Mouse (Mus musculus): Measurements from ENCODE around the gene 9130213A22Rik.
"Not testable (repeated sequence)": the region's sequence is repeated elsewhere in the genome, so short reads cannot be mapped to it uniquely, and the experiment has no call there.

The 9130213A22Rik gene

DNA sequence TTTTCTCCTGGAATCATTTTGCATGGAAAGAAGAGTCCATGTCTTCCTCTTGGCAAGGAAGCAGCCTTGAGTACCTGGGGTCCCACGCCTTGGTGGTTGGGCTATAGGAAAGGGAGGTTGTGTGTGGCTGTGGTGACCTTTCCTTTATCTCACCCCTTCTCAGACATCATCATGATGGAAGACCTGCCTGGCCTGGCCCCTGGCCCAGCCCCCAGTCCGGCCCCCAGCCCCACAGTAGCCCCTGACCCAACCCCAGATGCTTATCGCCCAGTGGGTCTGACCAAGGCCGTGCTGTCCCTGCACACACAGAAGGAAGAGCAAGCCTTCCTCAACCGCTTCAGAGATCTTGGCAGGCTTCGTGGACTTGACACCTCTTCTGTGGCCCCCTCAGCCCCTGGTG lies 17.2 kb downstream of the 9130213A22Rik start:
- DNase-seq = no peak

DNA sequence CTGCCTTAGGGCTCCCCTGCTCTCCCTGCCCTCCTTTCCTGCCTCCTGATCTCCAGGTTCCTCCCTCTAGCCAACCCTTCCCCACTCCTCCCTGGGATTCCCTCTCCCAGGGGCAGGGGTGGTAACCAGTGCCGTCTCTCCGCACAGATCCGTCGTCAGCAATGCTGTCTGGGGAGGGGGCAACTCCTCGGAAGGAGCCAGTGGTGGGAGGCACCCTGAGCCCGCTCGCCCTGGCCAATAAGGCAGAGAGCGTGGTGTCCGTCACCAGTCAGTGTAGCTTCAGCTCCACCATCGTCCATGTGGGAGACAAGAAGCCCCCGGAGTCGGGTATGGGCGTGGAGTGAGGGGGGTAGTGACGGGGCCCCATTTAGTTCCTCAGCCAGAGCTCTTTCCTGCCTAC lies 17.9 kb downstream of the 9130213A22Rik start:
- DNase-seq = no peak

DNA sequence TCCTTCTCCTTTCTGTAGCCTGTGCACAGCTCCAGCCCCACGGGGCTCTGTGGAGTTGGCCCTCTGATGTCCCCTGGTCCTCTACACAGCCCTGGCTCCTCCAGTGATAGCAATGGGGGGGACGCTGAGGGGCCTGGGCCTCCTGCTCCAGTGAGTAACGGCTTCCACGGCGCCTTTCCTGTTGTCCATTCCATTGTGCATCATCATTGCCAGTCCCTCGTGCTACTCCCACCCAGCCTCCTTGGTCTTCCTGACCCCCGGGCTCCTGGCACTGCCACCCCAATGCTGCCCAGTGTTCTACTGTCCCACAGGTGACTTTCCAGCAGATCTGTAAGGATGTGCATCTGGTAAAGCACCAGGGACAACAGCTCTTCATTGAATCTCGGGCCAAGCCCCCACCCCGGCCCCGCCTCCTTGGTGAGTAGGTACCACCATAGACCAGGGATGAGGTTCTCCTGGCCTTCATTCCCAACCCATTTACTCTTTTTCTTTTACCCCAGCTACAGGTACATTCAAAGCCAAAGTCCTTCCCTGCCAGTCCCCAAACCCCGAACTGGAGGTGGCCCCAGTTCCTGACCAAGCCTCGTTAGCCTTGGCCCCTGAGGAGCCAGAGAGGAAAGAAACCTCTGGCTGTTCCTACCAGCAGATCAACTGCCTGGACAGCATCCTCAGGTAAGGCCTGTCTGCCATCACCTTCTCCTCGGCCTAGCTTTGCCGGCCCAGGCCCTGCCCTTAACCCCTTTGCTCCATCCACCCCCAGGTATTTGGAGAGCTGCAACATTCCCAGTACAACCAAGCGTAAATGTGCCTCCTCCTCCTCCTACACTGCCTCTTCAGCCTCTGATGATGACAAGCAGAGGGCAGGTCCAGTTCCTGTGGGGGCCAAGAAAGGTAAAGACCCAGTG lies 18.6 kb downstream of the 9130213A22Rik start:
- DNase-seq = no peak

DNA sequence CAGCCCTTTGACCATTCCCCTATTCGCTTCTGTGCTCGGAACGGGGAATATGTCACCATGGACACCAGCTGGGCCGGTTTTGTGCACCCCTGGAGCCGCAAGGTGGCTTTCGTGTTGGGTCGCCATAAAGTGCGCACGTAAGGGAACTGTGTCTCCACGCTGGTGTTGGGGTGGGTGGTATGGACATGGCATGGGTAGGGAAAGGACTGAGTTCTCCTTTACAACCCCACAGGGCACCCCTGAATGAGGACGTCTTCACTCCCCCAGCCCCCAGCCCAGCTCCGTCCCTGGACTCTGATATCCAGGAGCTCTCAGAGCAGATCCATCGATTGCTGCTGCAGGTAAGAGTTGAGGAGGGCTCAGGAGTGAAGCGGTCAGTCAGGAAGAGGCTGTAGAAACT lies 19.3 kb downstream of the 9130213A22Rik start:
- DNase-seq = no peak

DNA sequence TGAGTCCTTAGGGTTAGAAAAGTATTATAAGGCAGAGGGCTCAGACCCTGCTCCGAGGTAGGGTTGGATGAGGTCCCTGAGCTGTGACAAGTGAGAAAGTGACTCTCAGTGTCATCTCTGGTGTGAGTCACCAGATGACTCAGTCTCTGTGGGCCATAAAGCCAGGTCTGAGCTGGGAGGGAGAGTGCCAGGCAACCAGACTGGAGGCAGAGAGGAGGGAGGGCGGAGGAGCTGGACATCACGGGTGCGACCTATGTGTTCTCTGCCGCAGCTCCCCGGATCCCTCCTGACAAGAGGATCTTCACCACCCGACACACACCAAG lies 20.0 kb downstream of the 9130213A22Rik start:
- no peak for DNase-seq

DNA sequence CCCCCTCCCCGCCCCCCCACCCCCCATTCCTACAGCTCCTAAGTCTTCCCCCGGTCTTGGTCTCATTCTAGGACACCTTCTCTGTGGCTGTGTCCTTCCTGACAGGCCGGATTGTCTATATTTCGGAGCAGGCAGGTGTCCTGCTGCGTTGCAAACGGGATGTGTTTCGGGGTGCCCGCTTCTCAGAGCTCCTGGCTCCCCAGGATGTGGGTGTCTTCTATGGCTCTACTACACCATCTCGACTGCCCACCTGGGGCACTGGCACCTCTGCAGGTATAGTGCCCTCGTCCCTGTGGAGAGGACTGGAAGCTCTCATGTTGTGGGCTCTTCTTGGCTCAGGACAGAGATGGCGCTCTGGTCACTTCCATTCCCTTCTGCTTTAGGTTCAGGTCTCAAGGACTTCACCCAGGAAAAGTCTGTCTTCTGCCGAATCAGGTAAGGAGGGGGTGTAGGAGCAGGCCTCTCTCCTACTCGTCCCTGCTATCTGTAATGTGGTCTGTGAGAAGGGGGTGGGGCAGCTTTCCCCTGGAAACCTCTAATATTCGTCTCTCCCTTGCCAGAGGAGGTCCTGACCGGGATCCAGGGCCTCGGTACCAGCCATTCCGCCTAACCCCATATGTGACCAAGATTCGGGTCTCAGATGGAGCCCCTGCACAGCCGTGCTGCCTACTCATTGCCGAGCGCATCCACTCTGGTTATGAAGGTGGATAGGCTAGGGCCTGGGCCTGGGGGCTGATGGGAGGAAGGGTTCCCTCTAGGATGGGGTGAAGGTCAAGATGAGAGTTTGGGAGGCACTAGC lies 20.6 kb downstream of the 9130213A22Rik start:
- no peak for DNase-seq

DNA sequence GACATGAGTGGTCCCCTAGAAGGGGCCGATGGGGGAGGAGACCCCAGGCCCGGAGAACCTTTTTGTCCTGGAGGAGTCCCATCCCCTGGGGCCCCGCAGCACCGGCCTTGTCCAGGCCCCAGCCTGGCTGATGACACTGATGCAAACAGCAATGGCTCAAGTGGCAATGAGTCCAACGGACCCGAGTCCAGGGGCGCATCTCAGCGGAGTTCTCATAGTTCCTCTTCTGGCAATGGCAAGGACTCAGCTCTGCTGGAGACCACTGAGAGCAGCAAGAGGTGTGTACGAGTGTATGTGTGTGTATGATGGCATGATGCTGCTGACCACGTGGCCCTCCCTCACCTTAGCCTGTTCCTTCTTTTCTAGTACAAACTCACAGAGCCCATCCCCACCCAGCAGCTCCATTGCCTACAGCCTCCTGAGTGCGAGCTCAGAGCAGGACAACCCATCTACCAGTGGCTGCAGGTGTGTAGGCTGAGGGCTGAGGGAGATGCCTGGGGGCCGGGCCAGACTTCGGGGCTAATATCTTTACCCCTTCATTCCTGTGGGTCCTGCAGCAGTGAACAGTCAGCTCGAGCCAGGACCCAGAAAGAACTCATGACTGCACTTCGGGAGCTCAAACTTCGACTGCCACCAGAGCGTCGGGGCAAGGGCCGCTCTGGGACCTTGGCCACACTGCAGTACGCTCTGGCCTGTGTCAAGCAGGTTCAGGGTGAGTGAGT lies 21.6 kb downstream of the 9130213A22Rik start:
- no peak for DNase-seq

DNA sequence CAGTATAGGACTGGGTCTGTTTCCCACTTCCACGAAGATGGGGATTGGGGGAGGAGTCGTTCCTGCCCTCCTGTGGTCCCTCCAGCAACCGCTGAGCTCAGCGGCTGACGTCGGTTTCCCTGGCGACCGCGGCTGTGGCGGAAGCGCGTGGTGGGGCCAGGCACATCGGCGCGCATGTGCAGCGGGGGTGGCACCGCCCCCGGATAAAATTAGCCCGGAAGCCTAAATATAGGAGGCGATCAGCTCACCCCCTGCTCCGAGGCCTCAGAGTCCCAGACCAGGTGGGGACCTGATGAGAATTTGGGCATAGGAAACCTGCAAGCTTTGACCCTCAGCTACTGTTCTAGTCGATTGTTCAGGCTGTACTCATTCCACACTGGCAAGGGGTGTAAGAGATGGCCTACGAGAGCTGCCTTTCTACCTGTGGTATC lies 22.5 kb downstream of the 9130213A22Rik start:
- DNase-seq = peak; percentile 92

DNA sequence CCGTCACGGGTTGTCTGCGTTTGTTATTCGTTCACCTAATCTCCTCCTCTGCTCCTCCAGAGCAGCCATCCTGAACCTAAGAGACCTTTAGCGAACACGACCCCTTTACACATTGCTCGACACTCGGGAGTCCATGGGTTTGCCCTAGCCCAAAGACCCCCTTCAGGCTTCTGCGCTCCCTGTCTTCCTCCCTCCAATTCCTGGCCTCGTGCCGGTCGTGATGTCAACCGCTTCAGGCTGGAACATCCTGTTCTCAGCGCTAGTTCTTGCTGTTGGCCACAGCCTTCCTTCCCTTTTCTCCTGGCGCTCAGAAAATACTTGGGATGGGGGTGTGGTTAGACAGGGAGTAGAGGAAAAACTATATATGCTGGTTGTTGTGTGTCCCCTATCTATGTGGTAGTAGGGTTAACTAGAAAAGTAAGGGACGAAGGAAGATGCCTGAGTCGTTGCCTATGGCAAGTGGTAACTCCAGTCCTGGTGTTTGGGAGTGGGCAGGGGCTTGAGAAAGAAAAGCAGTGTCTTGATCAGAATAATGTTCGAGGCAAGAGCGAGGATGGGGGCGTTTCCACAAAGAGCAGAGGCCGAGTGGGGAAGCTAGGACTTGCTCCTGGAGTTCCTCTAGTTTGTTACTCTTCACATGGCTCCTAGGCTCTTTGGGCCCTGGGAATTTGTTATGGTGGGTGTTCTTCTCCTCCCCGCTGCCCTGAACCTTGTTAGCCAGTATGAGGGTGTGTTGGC lies 23.0 kb downstream of the 9130213A22Rik start:
- DNase-seq = peak; percentile 33

DNA sequence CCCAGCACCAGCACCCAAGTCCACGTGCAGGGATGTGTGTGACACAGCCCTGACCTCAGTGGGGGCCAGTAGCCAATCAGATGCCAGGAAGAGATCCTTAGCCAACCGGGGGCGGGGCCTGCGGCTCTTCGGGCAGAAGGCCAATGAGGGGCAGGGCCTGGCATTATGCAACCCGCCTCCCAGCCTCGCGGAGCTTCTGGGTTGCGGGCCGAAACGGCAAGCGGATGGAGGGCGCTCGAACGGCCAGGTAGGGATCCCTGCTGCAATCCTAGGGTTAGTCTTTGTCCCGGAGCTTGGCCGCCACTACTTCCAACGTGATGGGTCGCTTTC lies 23.7 kb downstream of the 9130213A22Rik start:
- peak; percentile 96 for DNase-seq

DNA sequence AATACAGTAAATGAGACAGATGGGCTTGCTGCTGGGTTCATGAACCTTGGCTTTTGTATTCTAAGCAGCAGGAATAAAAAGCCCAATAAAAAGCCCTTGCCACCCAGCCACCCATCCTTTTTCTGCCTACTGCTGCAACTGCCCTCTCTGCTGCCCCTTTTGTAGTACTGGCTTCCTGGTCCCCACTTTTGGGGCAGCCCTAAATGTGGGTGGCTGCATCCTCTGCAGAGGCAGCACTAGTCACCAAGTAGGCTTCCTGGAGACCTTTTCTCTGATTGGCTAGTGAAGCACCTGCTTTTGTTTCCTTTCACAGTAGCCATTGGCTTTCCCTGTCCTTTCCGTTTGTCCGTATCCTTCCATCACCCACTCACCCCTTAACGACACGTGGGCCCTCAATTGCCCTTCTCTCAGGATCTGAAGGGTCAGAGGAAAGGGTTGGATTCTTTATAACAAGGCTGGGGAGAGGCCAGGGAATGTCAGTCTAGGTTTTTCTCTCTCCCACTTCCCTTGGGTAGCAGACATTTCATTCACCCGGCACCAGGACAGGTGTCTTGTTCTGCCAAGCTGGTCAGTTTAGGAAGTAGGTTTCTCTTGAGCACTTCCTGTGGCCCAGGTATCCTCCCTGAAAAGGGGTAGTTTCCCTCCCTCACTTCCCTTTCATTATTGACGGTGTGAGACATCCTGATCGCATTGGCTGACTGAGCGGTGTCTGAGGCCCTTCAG lies 24.2 kb downstream of the 9130213A22Rik start:
- no peak for DNase-seq

DNA sequence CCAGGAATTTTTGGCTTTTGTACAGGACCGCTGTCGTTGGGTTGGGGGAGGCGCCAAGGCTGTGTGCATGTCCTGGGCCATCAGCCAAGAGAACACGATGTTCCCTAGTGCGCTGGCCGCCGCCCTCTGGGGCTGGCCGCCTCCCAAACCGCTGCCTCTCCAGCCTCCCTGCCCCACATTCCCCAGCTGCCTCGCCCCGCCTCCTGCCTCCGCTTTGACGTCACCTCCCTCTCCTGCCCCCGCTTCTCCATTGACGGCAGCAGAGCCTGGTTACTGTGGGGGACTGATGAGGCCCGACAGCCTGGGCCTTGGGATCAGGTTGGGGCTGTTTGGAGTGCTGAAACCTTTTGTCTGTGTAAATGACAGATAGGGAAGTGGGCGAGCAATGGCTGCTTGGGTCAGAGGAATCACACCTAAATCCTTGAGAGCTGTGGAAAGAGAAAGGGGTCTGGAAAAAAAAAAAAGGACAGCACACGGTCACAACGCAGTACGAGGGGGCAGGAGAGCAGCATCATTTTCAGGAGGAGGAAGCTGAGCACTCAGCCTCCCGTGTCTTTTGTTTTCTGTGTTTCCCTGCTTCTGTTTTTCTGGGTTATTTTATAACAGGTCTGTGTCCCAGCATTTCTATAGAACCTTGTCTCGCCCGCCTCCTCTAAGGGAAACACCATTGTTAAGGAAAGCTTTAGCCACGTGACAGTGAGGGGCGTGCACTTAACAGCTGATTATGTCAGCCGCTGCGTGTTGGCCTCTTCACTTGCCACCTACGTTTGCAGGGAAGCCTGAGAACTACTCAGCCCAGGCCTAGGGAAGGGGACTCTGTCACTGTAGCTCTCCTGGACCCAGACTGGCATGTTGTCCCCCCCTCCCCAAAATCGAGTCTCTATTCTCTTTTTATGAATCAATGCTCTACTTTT lies 25.1 kb downstream of the 9130213A22Rik start:
- DNase-seq = peak; percentile 87

DNA sequence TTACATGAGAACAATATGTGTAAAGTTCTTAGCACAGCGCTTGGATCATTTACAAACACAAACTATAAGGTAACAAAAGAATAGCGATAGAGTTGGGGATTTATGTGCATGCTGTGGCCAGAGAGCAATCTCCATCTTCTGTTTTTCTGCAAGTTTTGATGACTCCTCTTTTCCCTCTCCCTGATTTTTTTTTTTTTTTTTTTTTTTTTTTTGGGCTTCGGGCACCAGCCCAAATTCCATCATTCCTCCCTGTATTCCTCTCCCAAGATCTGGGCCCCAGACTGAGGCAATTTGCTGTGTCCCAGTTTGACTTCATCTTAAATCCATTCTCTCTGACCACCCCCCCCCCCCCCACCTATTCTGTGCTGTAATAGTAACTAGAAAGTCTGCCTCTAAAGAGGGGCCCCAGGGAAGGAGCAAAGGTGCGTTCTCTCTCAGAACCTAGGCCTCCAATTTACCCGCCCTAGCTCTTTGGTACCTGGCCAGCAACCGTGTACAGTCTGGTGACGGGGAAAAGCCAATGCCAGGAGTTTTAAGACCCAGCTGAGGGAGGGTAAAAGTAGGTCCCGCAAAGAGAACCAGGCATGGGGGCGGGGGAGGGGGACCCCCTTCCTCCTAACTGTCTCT lies 25.9 kb downstream of the 9130213A22Rik start:
- no peak for DNase-seq

DNA sequence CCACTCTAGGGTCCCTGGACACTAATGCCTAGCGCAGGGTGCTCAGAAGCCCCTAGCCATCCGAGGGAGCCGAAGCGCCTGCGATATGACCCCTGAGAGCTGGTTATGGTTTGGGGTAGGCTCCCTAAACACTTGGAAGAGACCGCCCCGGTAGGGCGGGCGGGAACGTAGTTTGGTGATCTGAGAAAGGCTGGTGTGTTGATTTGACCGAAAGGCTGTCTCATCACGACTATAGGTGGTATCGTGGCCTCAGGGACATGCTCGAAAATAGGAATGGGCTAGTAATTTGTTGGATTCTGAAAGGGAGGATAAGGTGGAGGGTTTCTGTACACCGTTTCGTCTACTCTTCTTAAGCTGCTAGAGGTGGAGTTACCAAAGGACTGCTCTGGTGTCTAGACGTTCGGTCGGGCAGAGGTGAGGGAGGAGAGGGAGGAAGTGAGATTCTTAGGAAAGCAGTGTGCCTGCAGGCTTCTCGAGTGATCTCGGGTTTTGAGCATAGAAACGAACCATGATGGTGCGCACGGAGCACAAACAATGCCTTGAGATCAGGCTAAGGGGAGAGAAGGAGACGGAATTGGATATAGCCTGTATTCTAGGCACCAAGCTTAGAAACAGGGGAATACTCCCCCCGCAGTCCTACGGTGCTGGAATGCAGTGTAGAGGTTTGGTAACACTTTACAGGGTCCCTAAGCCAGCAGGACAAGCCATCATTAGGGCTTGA lies 26.7 kb downstream of the 9130213A22Rik start:
- DNase-seq = no peak

DNA sequence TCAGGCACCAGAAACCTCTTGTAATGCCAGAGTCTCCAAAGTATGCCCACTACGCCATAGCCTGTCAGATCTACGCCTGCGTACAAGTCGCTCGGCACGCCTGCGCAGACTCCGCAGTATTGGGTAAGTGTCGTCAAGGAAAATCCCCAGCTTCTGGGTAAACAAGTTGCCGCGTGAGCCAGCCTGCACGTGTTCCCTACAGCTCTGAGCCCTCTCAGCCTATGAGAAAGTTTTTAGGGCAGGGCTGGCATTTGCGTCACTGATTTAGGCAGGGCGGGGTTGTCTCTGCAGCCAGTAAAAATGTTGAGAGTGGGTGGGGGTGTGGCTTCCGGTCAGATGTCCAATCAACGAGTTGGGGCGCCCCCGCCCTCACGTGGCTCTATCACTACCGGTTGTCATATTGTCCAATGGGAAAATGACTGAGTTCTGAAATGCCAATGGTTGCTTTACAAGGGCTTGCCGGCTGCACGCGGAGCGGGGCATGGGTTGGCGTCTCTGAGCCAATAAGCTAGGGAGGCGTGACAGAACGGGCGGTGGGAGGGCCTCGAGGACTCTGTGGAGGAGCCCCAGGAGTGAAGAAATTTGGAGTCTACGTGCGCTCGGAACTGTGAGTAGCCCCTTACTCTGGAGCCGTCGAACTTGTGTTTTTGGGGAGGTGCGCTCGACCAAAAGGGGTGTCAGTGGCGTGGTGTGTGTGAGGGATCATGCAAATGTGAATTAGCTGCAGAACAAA lies 27.5 kb downstream of the 9130213A22Rik start, which contains the start of gene Per1:
Gene Per1, plus strand, starts transcription at position 521 of the 733 bp plus-strand sequence.
- peak; percentile 99 for DNase-seq

DNA sequence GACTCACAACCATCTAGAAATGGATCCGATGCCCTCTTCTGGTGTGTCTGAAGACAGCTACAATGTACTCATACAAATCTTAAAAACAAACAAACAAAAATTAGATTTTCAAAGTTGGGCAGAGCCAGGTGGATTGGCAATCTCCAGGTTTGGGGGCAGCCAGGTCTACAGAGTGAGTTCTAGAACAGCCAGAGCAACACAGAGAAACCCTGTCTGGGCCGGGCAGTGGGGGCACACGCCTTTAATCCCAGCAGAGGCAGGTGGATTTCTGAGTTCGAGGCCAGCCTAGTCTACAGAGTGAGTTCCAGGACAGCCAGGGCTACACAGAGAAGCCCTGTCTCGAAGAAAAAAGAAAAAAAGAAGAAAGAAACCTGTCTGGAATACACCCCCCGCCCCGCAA lies 28.5 kb downstream of the 9130213A22Rik start:
- not testable (repeated sequence) for DNase-seq

DNA sequence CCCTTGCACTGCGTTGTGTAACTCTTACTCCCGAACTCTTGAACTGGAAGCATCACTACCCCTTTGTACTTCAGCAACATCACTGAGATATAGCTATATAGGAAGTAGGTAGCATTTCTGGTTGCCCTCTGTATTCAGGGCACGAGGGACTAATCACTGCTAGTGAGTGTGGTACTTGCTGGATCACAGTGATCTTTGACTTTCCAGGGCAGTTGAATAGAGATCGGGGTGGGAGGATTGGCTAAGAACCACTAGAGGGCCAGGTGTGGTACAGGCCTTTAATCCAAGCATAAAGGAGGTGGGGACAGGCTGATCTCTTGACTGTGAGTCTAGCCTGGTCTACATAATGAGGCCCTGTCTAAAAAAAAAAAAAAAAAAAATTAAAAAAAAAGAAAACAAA lies 29.5 kb downstream of the 9130213A22Rik start:
- no peak for DNase-seq

DNA sequence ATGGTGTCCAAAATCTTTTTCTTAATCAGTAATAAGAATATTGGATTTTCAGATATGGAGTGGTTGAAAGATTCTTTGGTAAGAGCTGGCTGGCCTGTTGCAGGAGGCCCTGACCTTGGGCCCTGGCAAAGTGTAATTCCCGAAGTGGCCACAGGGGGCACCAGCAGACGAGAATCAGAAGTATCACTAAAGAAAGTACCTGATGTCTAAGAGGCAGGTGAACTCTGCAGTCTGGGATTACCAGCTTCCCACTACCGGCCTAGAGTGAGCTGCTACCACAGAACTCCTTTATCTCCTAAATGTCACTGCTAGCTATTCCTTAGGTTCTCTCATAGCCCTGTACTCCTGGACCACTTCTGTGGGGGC lies 30.0 kb downstream of the 9130213A22Rik start:
- DNase-seq = peak; percentile 76
